Mouse (Mus musculus) embryonic facial prominence, embryonic 15.5 days (tissue): Measurements from ENCODE around the gene Pdcd1lg2. TPM values are rescaled to one million over a fixed set of nuclear protein-coding genes. Genes with fewer than 3 reads are reported as not detected.
"Not testable (repeated sequence)": the region's sequence is repeated elsewhere in the genome, so short reads cannot be mapped to it uniquely, and the experiment has no call there.

Source experiments
- ATAC-seq: fragments of 200-750 bp; cut with Nextera tagmentation; 2 replicates; pipeline ENCODE4 v1.8.0; 2017; ENCODE audit warnings: low read depth, moderate TSS enrichment; ENCODE audit not compliant: insufficient number of reproducible peaks, low FRiP score, low TSS enrichment
- H3K27ac ChIP-seq: fragments of 300-500 bp; sonication (generic); replicated peaks from 2 replicates; pipeline ENCODE4 v1.5.1; 2015; ENCODE audit warnings: mild to moderate bottlenecking, inconsistent platforms
- H3K27me3 ChIP-seq: fragments of 300-500 bp; sonication (generic); 2 replicates; pipeline ENCODE4 v1.6.1; 2015; ENCODE audit warnings: inconsistent platforms
- H3K36me3 ChIP-seq: fragments of 300-500 bp; sonication (generic); 2 replicates; pipeline ENCODE4 v1.6.1; 2015; ENCODE audit warnings: mild to moderate bottlenecking, inconsistent platforms
- H3K4me1 ChIP-seq: fragments of 300-500 bp; sonication (generic); 2 replicates; pipeline ENCODE4 v1.6.1; 2015; ENCODE audit warnings: inconsistent platforms
- H3K4me2 ChIP-seq: fragments of 300-500 bp; sonication (generic); replicated peaks from 2 replicates; pipeline ENCODE4 v1.6.1; 2015; ENCODE audit warnings: mild to moderate bottlenecking, inconsistent platforms
- H3K4me3 ChIP-seq: fragments of 300-500 bp; sonication (generic); replicated peaks from 2 replicates; pipeline ENCODE4 v1.5.1; 2015; ENCODE audit warnings: mild to moderate bottlenecking, inconsistent platforms
- H3K9ac ChIP-seq: fragments of 300-500 bp; sonication (generic); 2 replicates; pipeline ENCODE4 v1.6.1; 2015; ENCODE audit warnings: inconsistent platforms
- H3K9me3 ChIP-seq: fragments of 300-500 bp; sonication (generic); replicated peaks from 2 replicates; pipeline ENCODE4 v1.6.1; 2016; ENCODE audit warnings: inconsistent platforms
- WGBS: fragments of 180-500 bp; shearing (Covaris S2); methylation state at CpG from one replicate; pipeline ENCODE4 v1.1.7; 2015; 5-methylcytosine and 5-hydroxymethylcytosine counted together
- polyA plus RNA-seq: library from polyadenylated mRNA; unstranded; fragments of >200 nt; fragmentation: Nextera tagmentation; extraction: Ambion mirVana; gene quantifications from 2 replicates; pipeline ENCODE4 v1.2.1, GENCODE M21; 2015

The Pdcd1lg2 gene
- polyA plus RNA-seq, 1 experiment from 2014 or later, result not detected

GRCm38 (mm10) chr19:29405388-29405787 is 5.3 kb upstream of the Pdcd1lg2 start:
- H3K4me1 ChIP-seq, result 0 out of 2 replicates have a peak, but pooled peaks cover 21% of the 10 kb centered on the region
- H3K27ac ChIP-seq, result no peak overlapping the region
- no peaks in the 10 kb centered on the region for H3K36me3 ChIP-seq
- no peak for ATAC-seq
- no peaks in the 10 kb centered on the region for H3K27me3 ChIP-seq
- WGBS, result 40% methylated on average over 2 of the region's 2 CpGs
- H3K9ac ChIP-seq, result no peak overlapping the region
- no peak overlapping the region for H3K4me2 ChIP-seq
- no peak overlapping the region for H3K4me3 ChIP-seq
- H3K9me3 ChIP-seq, result no peaks in the 10 kb centered on the region

GRCm38 (mm10) chr19:29406042-29407017 is 4.4 kb upstream of the Pdcd1lg2 start:
- no peaks in the 10 kb centered on the region for H3K9me3 ChIP-seq
- H3K9ac ChIP-seq, result no peak overlapping the region
- peak; percentile 52; the same call in 1 of the 2 replicates for ATAC-seq
- H3K36me3 ChIP-seq, result no peaks in the 10 kb centered on the region
- H3K4me1 ChIP-seq, result 0 out of 2 replicates have a peak, but pooled peaks cover 21% of the 10 kb centered on the region
- WGBS, result 41% methylated on average over 18 of the region's 18 CpGs
- no peak overlapping the region for H3K4me3 ChIP-seq
- H3K27ac ChIP-seq, result 0 out of 2 replicates have a peak overlapping the region, but pooled peaks have one; percentile 19
- peak overlapping the region; percentile 4; the same call in 1 of the 2 replicates for H3K4me2 ChIP-seq
- H3K27me3 ChIP-seq, result no peaks in the 10 kb centered on the region

- H3K4me2 ChIP-seq, result no peak overlapping the region
- no peaks in the 10 kb centered on the region for H3K36me3 ChIP-seq
- no peaks in the 10 kb centered on the region for H3K27me3 ChIP-seq
- H3K9ac ChIP-seq, result no peak overlapping the region
- peak; percentile 93 for ATAC-seq
- no peak overlapping the region for H3K4me3 ChIP-seq
- 17% methylated on average over 6 of the region's 6 CpGs for whole genome bisulfite sequencing
- no peaks in the 10 kb centered on the region for H3K9me3 ChIP-seq
- H3K27ac ChIP-seq, result peak overlapping the region; percentile 92
- peaks cover 12% of the 10 kb centered on the region; the same call in 1 of the 2 replicates for H3K4me1 ChIP-seq
These were observed 2.0 kb downstream of the Pdcd1lg2 start for GRCm38 (mm10) chr19:29412476-29413420.

- Histone ChIP-seq H3K36me3 (no peaks in the 10 kb centered on the region), H3K27ac (no peak overlapping the region), H3K4me3 (no peak overlapping the region), H3K9me3 (no peaks in the 10 kb centered on the region), H3K4me2 (no peak overlapping the region), H3K4me1 (peaks cover 7% of the 10 kb centered on the region; the same call in 1 of the 2 replicates), H3K27me3 (no peaks in the 10 kb centered on the region), H3K9ac (no peak overlapping the region)
- WGBS, result 81% methylated on average over 3 of the region's 3 CpGs
- no peak for ATAC-seq
These were observed 3.8 kb downstream of the Pdcd1lg2 start for GRCm38 (mm10) chr19:29414513-29414912.

GRCm38 (mm10) chr19:29414917-29415316 is 4.2 kb downstream of the Pdcd1lg2 start:
- not testable (repeated sequence) for H3K27me3 ChIP-seq, H3K36me3 ChIP-seq

GRCm38 (mm10) chr19:29416393-29416902 is 5.7 kb downstream of the Pdcd1lg2 start:
- Histone ChIP-seq H3K9me3 (no peaks in the 10 kb centered on the region), H3K27me3 (no peaks in the 10 kb centered on the region), H3K4me2 (no peak overlapping the region), H3K9ac (no peak overlapping the region), H3K36me3 (no peaks in the 10 kb centered on the region), H3K4me1 (peaks cover 7% of the 10 kb centered on the region; the same call in 1 of the 2 replicates), H3K27ac (no peak overlapping the region), H3K4me3 (no peak overlapping the region)
- no peak for ATAC-seq
- 72% methylated on average over 3 of the region's 3 CpGs for WGBS

More at GRCm38 (mm10) chr19:29414917-29415316, 4.2 kb downstream of the Pdcd1lg2 start:
- not testable (repeated sequence) for H3K4me1 ChIP-seq, H3K9me3 ChIP-seq, H3K27ac ChIP-seq, H3K4me2 ChIP-seq, H3K9ac ChIP-seq, ATAC-seq, H3K4me3 ChIP-seq

- Histone ChIP-seq H3K27ac (no peak overlapping the region), H3K4me3 (no peak overlapping the region), H3K9ac (no peak overlapping the region), H3K4me1 (peaks cover 7% of the 10 kb centered on the region; the same call in 1 of the 2 replicates), H3K9me3 (no peaks in the 10 kb centered on the region), H3K36me3 (no peaks in the 10 kb centered on the region), H3K27me3 (no peaks in the 10 kb centered on the region), H3K4me2 (no peak overlapping the region)
- ATAC-seq, result no peak
- 77% methylated on average over 2 of the region's 2 CpGs for WGBS
These were observed 6.5 kb downstream of the Pdcd1lg2 start for GRCm38 (mm10) chr19:29417188-29417587.

GRCm38 (mm10) chr19:29417894-29418293 is 7.2 kb downstream of the Pdcd1lg2 start:
- H3K4me3 ChIP-seq, result no peak overlapping the region
- H3K4me2 ChIP-seq, result no peak overlapping the region
- no peaks in the 10 kb centered on the region for H3K9me3 ChIP-seq
- ATAC-seq, result no peak
- H3K4me1 ChIP-seq, result peaks cover 7% of the 10 kb centered on the region; the same call in 1 of the 2 replicates
- H3K27ac ChIP-seq, result no peak overlapping the region
- H3K36me3 ChIP-seq, result no peaks in the 10 kb centered on the region
- no peak overlapping the region for H3K9ac ChIP-seq
- H3K27me3 ChIP-seq, result no peaks in the 10 kb centered on the region
- 78% methylated on average over 2 of the region's 2 CpGs for WGBS

GRCm38 (mm10) chr19:29418661-29419115 is 8.0 kb downstream of the Pdcd1lg2 start:
- Histone ChIP-seq H3K9me3 (no peaks in the 10 kb centered on the region), H3K36me3 (no peaks in the 10 kb centered on the region), H3K4me3 (no peak overlapping the region), H3K27ac (0 out of 2 replicates have a peak overlapping the region, but pooled peaks have one; percentile 17), H3K9ac (no peak overlapping the region), H3K4me2 (no peak overlapping the region), H3K27me3 (no peaks in the 10 kb centered on the region), H3K4me1 (peaks cover 1% of the 10 kb centered on the region; the same call in 1 of the 2 replicates)
- ATAC-seq, result no peak
- WGBS, result 50% methylated on average over 9 of the region's 9 CpGs

- Histone ChIP-seq H3K9me3 (no peaks in the 10 kb centered on the region), H3K36me3 (no peaks in the 10 kb centered on the region), H3K4me1 (no peaks in the 10 kb centered on the region), H3K4me3 (no peak overlapping the region), H3K27ac (no peak overlapping the region), H3K4me2 (no peak overlapping the region), H3K27me3 (no peaks in the 10 kb centered on the region), H3K9ac (no peak overlapping the region)
- 56% methylated on average over 3 of the region's 3 CpGs for WGBS
- ATAC-seq, result no peak
These were observed 8.8 kb downstream of the Pdcd1lg2 start for GRCm38 (mm10) chr19:29419506-29419905.
